Mouse (Mus musculus) kidney, embryonic 16.5 days (tissue): Measurements from ENCODE around the gene Lrp11. TPM values are rescaled to one million over a fixed set of nuclear protein-coding genes. Genes with fewer than 3 reads are reported as not detected.
"Not testable (repeated sequence)": the region's sequence is repeated elsewhere in the genome, so short reads cannot be mapped to it uniquely, and the experiment has no call there.

Experiments
- ATAC-seq: fragments of 200-750 bp; cut with Nextera tagmentation; 2 replicates; pipeline ENCODE4 v1.8.0; 2017; ENCODE audit warnings: moderate TSS enrichment; ENCODE audit not compliant: low FRiP score, low TSS enrichment
- H3K27ac ChIP-seq: fragments of 300-500 bp; sonication (generic); 2 replicates; pipeline ENCODE4 v1.5.1; 2014; ENCODE audit warnings: low read length
- H3K27me3 ChIP-seq: fragments of 300-500 bp; sonication (generic); 2 replicates; pipeline ENCODE4 v1.6.1; 2014; ENCODE audit warnings: low read length, control low read depth, mixed read lengths; ENCODE audit not compliant: insufficient read depth
- H3K36me3 ChIP-seq: fragments of 300-500 bp; sonication (generic); 2 replicates; pipeline ENCODE4 v1.6.1; 2014; ENCODE audit warnings: low read length, control low read depth, mixed read lengths; ENCODE audit not compliant: insufficient read depth
- H3K4me1 ChIP-seq: fragments of 300-500 bp; sonication (generic); 2 replicates; pipeline ENCODE4 v1.6.1; 2014; ENCODE audit warnings: low read length, control low read depth, mixed read lengths; ENCODE audit not compliant: insufficient read depth
- H3K4me2 ChIP-seq: fragments of 300-500 bp; sonication (generic); replicated peaks from 2 replicates; pipeline ENCODE4 v1.6.1; 2014; ENCODE audit warnings: low read depth, low read length
- H3K4me3 ChIP-seq: fragments of 300-500 bp; sonication (generic); 2 replicates; pipeline ENCODE4 v1.5.1; 2014; ENCODE audit warnings: mild to moderate bottlenecking, low read length
- H3K9ac ChIP-seq: fragments of 300-500 bp; sonication (generic); replicated peaks from 2 replicates; pipeline ENCODE4 v1.6.1; 2014; ENCODE audit warnings: low read length
- H3K9me3 ChIP-seq: fragments of 300-500 bp; sonication (generic); 2 replicates; pipeline ENCODE4 v1.6.1; 2016; ENCODE audit warnings: low read length, control low read depth
- WGBS: fragments of 180-500 bp; shearing (Covaris S2); extraction: QIAGEN DNeasy Blood & Tissue Kit; methylation state at CpG from one replicate; pipeline ENCODE4 v1.1.7; 2014; 5-methylcytosine and 5-hydroxymethylcytosine counted together
- polyA plus RNA-seq: library from polyadenylated mRNA; unstranded; fragments of >200 nt; fragmentation: Nextera tagmentation; extraction: Ambion mirVana; gene quantifications from 2 replicates; pipeline ENCODE4 v1.2.1, GENCODE M21; 2015

The Lrp11 gene
- polyA plus RNA-seq, 1 experiment from 2014 or later, result 1.7 TPM

DNA sequence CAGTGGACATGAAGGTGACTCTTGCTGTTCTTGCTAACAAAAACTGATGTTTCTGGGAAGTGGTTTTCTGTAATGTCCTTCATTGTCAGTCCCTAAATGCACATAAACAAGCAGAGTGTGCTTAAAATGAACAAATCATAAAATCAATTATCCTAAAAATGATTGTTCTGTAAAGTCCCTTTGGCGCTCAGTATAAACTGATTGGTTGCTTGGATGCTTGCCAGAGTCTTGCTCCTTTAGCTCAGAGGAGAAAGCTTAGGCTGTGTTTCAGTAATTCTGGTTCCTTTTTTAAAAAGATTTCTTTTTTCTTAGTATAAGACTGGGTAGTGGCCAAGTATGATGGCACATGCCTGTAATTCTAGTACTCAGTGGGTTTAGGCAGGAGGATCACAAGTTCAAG is 6.7 kb downstream of the Lrp11 start:
- Histone ChIP-seq H3K4me3 (no peak overlapping the region), H3K4me2 (no peak overlapping the region), H3K9me3 (no peaks in the 10 kb centered on the region), H3K4me1 (no peaks in the 10 kb centered on the region), H3K27ac (no peak overlapping the region), H3K9ac (no peak overlapping the region), H3K36me3 (no peaks in the 10 kb centered on the region), H3K27me3 (peaks cover 13% of the 10 kb centered on the region)
- WGBS, result 72% methylated on average over 1 of the region's 1 CpGs
- no peak for ATAC-seq

DNA sequence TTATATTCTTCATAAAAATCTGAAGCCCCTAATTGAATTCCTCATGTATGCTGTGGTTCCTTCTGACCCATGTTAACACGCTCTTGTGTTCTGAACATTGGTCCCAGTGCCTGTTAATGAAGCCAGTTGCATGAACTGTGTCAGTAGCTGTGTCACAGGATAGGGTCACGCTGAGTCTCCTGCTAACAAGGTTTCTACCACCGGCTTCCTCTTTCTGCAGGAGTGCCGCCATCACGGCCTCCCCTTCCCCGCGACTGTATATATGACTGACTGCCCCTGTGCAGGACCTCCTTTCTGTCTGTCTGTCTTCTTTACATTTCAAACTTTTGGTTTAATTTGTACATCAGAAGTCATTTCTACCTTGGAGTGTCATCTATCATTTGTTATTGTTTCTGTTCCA is 8.6 kb downstream of the Lrp11 start:
- no peak overlapping the region for H3K4me2 ChIP-seq
- no peak overlapping the region for H3K9ac ChIP-seq
- H3K27ac ChIP-seq, result no peak overlapping the region
- WGBS, result 89% methylated on average over 7 of the region's 7 CpGs
- H3K4me1 ChIP-seq, result no peaks in the 10 kb centered on the region
- no peaks in the 10 kb centered on the region for H3K36me3 ChIP-seq
- ATAC-seq, result no peak
- no peaks in the 10 kb centered on the region for H3K27me3 ChIP-seq
- H3K4me3 ChIP-seq, result no peak overlapping the region
- H3K9me3 ChIP-seq, result no peaks in the 10 kb centered on the region

DNA sequence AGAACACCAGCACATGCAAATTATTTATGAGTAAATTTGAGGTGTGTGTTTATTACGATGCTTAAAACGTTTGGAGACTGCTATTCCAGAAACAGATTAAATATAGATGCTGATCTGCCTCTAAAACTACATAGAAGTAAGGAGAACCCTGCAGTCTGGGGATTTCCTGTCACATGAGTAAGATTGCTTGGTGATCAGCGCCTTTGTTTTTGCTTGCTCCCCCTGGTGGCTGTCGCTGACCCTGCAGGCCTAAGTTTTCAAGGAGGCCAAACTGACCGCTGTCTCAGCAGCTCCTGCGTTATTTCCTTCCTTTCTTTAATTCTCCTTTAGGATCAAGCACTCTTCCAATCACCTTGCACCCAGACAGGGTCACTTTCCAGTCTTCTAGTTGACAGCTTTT is 11.0 kb downstream of the Lrp11 start:
- Histone ChIP-seq H3K9ac (no peak overlapping the region), H3K27ac (no peak overlapping the region), H3K4me1 (no peaks in the 10 kb centered on the region), H3K9me3 (no peaks in the 10 kb centered on the region), H3K4me2 (no peak overlapping the region), H3K27me3 (no peaks in the 10 kb centered on the region), H3K4me3 (no peak overlapping the region), H3K36me3 (no peaks in the 10 kb centered on the region)
- ATAC-seq, result no peak
- WGBS, result 12% methylated on average over 6 of the region's 6 CpGs

DNA sequence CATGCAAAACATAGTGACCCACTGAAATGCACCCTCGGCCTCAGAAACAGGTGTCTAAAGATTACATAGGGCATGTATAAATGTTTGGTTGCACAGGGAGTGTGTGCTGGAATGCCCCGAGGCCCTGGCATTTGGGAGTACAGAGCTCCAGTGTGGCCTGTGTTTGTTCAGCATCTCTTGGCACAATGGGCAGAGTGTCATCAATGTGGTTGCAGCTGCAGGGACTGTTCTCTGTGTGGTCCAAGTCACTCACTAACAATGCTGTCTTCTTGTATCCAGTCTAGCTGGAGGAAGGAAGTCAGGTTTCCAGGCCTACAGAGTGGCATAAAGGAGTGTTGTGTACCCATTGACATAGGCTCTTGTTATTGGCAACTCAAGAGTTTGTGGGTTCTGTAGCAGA is 15.6 kb downstream of the Lrp11 start:
- H3K4me1 ChIP-seq, result no peaks in the 10 kb centered on the region
- H3K36me3 ChIP-seq, result no peaks in the 10 kb centered on the region
- no peak overlapping the region for H3K4me3 ChIP-seq
- ATAC-seq, result no peak
- no peak overlapping the region for H3K27ac ChIP-seq
- H3K4me2 ChIP-seq, result no peak overlapping the region
- no peaks in the 10 kb centered on the region for H3K9me3 ChIP-seq
- no peak overlapping the region for H3K9ac ChIP-seq
- H3K27me3 ChIP-seq, result no peaks in the 10 kb centered on the region
- 73% methylated on average over 2 of the region's 2 CpGs for WGBS

DNA sequence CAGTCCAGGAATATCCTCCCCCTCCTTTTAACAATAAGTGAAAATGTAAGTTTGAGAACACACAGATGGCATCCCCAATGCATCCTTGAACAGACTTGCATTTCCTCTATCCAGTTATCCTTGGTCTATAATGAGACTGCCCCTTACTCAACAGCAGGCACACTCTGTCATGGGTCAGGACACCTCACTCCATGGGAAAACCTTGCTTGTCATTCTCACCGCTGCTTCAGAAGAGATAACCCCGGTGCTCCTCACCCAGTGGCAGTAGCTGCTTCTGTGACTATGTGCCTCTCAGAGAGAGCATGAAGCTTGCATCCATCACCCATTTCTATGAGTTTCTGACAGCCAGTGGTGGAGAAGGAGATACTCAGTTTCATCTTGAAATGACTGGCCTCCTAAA is 16.8 kb downstream of the Lrp11 start:
- Histone ChIP-seq H3K27ac (no peak overlapping the region), H3K4me3 (no peak overlapping the region), H3K27me3 (no peaks in the 10 kb centered on the region), H3K4me2 (no peak overlapping the region), H3K9ac (no peak overlapping the region), H3K36me3 (no peaks in the 10 kb centered on the region), H3K9me3 (no peaks in the 10 kb centered on the region), H3K4me1 (no peaks in the 10 kb centered on the region)
- 84% methylated on average over 2 of the region's 2 CpGs for WGBS
- ATAC-seq, result no peak

DNA sequence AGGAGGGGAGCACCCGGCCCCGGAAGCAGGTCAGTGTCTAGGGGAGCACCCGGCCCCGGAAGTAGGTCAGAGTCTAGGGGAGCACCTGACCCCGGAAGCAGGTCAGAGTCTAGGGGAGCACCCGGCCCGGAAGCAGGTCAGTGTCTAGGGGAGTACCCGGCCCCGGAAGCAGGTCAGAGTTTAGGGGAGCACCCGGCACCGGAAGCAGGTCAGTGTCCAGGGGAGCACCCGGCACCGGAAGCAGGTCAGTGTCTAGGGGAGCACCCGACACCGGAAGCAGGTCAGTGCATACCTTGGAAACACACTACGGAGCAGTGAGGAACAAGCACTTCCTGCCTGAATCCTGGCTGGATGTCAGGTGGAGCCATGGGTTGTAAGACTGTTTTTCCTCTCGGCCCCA is 19.0 kb downstream of the Lrp11 start:
- no peak for ATAC-seq
- Histone ChIP-seq H3K4me3 (no peak overlapping the region), H3K4me2 (no peak overlapping the region), H3K27ac (no peak overlapping the region), H3K27me3 (no peaks in the 10 kb centered on the region), H3K36me3 (no peaks in the 10 kb centered on the region), H3K9me3 (no peaks in the 10 kb centered on the region), H3K4me1 (no peaks in the 10 kb centered on the region), H3K9ac (no peak overlapping the region)
- 89% methylated on average over 17 of the region's 17 CpGs for WGBS

DNA sequence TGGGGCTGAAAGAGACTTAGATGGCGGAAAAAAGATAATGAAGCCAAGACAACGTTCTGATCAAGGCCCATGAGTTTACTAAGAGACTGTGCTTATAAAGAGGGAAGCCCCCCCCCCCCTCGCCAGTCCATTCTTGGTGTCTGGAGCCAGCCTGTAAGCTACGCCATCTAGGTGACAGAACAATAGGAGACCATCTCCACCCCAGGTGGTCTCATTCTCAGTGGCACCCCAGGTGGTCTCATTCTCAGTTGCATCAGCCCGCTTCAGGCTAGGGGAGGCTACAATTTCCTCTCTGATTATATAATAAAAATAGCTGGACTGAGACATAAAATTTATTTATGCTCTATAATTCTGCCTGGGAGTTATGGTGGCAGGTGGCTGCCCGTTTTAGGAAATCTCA is 22.0 kb downstream of the Lrp11 start:
- Histone ChIP-seq H3K36me3 (no peaks in the 10 kb centered on the region), H3K9me3 (peaks cover 4% of the 10 kb centered on the region; the same call in 1 of the 2 replicates), H3K27ac (no peak overlapping the region), H3K4me2 (no peak overlapping the region), H3K27me3 (no peaks in the 10 kb centered on the region), H3K4me1 (no peaks in the 10 kb centered on the region), H3K4me3 (no peak overlapping the region), H3K9ac (no peak overlapping the region)
- WGBS, result 74% methylated on average over 6 of the region's 6 CpGs
- no peak for ATAC-seq

DNA sequence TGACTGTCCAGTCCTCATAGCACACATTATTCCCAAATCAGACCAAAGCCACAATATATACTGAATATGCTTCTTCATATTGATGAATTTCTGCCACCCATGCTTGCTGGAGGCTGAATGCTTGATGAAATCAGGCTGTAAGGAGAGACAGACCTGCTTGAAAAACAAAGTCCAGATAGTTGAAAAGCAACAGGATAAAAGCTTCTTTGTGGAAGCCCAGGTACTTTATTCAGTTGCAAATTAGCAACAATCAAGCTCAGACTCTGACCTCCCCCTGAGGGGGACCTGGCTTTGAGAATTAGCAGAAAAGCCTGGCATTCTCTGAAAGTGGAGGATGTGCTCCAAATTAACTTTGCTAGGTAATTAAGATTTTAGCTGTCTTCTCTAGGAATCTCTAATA is 22.6 kb downstream of the Lrp11 start:
- ATAC-seq, H3K27me3 ChIP-seq, H3K9me3 ChIP-seq, H3K4me1 ChIP-seq, H3K4me3 ChIP-seq, H3K27ac ChIP-seq, H3K9ac ChIP-seq, H3K36me3 ChIP-seq, H3K4me2 ChIP-seq: not testable (repeated sequence)

DNA sequence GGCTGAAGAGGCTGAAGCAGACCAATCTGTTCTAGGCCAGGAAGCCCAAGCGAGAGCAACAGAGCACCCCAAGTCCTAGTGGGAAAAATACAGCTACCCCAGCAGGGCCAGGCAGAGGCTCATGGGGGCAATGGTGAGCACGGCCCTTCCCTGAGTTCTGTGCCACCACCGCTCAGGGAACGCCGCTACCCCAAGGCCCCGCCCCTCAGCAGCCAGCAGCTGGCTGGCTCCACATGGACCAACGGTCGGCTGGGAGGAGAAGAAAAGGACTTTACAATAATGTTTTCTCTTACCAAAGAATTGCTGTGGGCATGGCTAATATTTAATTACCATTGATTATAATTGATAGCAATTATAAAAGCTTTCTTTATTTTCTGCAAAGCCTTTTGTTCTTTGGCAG is 25.2 kb downstream of the Lrp11 start:
- no peak overlapping the region for H3K9ac ChIP-seq
- no peaks in the 10 kb centered on the region for H3K36me3 ChIP-seq
- H3K4me3 ChIP-seq, result no peak overlapping the region
- no peaks in the 10 kb centered on the region for H3K27me3 ChIP-seq
- 89% methylated on average over 8 of the region's 8 CpGs for WGBS
- no peaks in the 10 kb centered on the region for H3K4me1 ChIP-seq
- H3K27ac ChIP-seq, result no peak overlapping the region
- peaks cover 4% of the 10 kb centered on the region; the same call in 1 of the 2 replicates for H3K9me3 ChIP-seq
- no peak overlapping the region for H3K4me2 ChIP-seq
- no peak for ATAC-seq

DNA sequence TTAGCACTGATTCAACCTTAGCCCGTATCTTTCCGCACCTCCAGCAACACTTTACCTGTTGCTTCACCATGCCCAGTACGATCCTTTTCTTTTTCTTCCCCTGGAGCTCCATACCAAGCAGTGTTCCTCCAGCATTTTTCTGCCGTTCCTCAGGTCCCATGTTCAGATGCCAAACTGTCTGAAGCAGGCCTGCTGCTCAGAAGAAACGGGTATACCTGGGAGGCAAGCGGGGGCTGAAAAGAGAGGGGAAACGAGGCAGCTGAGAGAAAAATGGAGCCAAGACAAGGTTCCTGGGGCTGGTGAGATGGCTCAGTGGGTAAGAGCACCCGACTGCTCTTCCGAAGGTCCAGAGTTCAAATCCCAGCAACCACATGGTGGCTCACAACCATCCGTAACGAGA is 27.5 kb downstream of the Lrp11 start:
- H3K36me3 ChIP-seq, H3K4me3 ChIP-seq, H3K9me3 ChIP-seq, H3K27ac ChIP-seq, H3K9ac ChIP-seq, H3K4me2 ChIP-seq, H3K4me1 ChIP-seq, ATAC-seq, H3K27me3 ChIP-seq: not testable (repeated sequence)
- 90% methylated on average over 9 of the region's 11 CpGs for WGBS

DNA sequence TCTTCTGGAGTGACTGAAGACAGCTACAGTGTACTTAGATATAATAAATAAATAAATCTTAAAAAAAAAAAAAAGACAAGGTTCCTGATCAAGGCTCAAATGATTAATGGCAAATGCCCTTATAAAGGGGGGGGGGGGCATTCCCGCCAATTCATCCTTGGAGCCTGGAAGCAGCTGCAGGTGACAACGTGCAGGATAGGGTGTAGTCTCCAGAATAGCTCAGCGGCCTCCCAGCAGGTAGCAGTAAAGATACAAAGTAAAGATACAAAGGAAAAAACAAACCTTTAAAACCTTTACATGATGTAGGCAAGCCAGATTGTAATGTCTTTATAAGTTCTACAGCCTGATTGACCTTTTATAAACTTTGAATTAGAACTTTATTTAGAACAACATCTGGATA is 28.0 kb downstream of the Lrp11 start:
- H3K9ac ChIP-seq, H3K27ac ChIP-seq, H3K4me1 ChIP-seq, H3K36me3 ChIP-seq, H3K9me3 ChIP-seq, ATAC-seq, H3K4me2 ChIP-seq, H3K27me3 ChIP-seq, H3K4me3 ChIP-seq: not testable (repeated sequence)
- WGBS, result 54% methylated on average over 3 of the region's 3 CpGs
